Mouse (Mus musculus) megakaryocyte, embryonic 14.5 days (primary cell): Measurements from ENCODE around the gene Elfn1.

Experiments
- FLI1 ChIP-seq: IDR thresholded peaks from 2 replicates; pipeline ENCODE4 v1.6.1; 2012; ENCODE audit warnings: low read length, inconsistent platforms, mixed read lengths
- GATA1 ChIP-seq: IDR thresholded peaks from 3 replicates; pipeline ENCODE4 v1.6.1; 2012; ENCODE audit warnings: mixed read lengths, low read length, inconsistent platforms, borderline replicate concordance

DNA sequence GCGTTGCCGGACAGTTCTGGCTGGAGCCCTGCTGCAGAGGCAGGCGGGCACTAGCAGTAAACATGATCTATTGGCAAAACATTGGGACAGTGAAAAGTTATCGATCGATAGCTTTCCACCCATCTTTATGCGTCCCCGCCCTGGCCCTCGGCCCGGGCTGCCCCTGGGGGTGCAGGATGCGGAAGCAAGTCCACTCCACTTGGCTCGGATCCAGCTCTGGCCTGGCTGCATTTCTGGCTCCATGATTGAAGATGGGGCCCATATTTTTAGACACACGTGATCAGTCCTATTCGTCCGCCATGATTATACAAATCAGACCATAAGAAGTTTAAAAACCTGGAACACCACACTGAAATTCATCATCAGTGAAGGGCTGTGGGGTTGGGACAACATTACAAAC lies 57.9 kb downstream of the Elfn1 start:
- no peak for TF ChIP-seq GATA1
- no peak for TF ChIP-seq FLI1
